Mouse (Mus musculus) kidney, postnatal 25 days (tissue): ENCODE measurements at regions not wholly inside any gene's neighbourhood (a gene's known extent, or its start where the extent isn't known, plus 50 kb on each side); places are given as distances from the start of the nearest gene placed in this dataset.

Experiments used
- DNase-seq, 2 experiments: peaks; one replicate each; pipeline ENCODE4 v3.0.0; 2021; ENCODE audit warnings: mixed read lengths in 2 of 2

- peak in 1 of 2 experiments; percentile 45 for DNase-seq
Observed at GRCm38 (mm10) chr2:117838387-117838786, 273.3 kb upstream of the Thbs1 start.

- DNase-seq, result peak in 1 of 2 experiments; percentile 41
Observed at GRCm38 (mm10) chr2:117840406-117840805, 271.3 kb upstream of the Thbs1 start.

GRCm38 (mm10) chr2:117842309-117842986, 269.2 kb upstream of the Thbs1 start:
- DNase-seq, result no peak

- no peak for DNase-seq
Observed at GRCm38 (mm10) chr2:117852442-117852841, 259.2 kb upstream of the Thbs1 start.

GRCm38 (mm10) chr2:117862301-117862700, 249.4 kb upstream of the Thbs1 start:
- DNase-seq, result no peak

GRCm38 (mm10) chr2:117865119-117865518, 246.6 kb upstream of the Thbs1 start:
- DNase-seq, result no peak

- no peak for DNase-seq
Observed at GRCm38 (mm10) chr2:117866946-117867345, 244.7 kb upstream of the Thbs1 start.

GRCm38 (mm10) chr2:117867409-117867808, 244.3 kb upstream of the Thbs1 start:
- no peak for DNase-seq

GRCm38 (mm10) chr2:117868857-117869256, 242.8 kb upstream of the Thbs1 start:
- DNase-seq, result no peak

- DNase-seq, result no peak
Observed at GRCm38 (mm10) chr2:117871507-117872282, 240.0 kb upstream of the Thbs1 start.

GRCm38 (mm10) chr2:117877816-117878215, 233.9 kb upstream of the Thbs1 start:
- no peak for DNase-seq

GRCm38 (mm10) chr2:117882136-117882535, 229.5 kb upstream of the Thbs1 start:
- DNase-seq, result no peak

- DNase-seq, result no peak
Observed at GRCm38 (mm10) chr2:117882890-117883289, 228.8 kb upstream of the Thbs1 start.

- no peak for DNase-seq
Observed at GRCm38 (mm10) chr2:117886516-117886915, 225.2 kb upstream of the Thbs1 start.

GRCm38 (mm10) chr2:117901311-117901710, 210.4 kb upstream of the Thbs1 start:
- no peak for DNase-seq

- no peak for DNase-seq
Observed at GRCm38 (mm10) chr2:117902837-117903236, 208.8 kb upstream of the Thbs1 start.

GRCm38 (mm10) chr2:117903705-117904104, 208.0 kb upstream of the Thbs1 start:
- DNase-seq, result no peak

GRCm38 (mm10) chr2:117906509-117906908, 205.2 kb upstream of the Thbs1 start:
- no peak for DNase-seq

GRCm38 (mm10) chr2:117910781-117911180, 200.9 kb upstream of the Thbs1 start:
- no peak for DNase-seq

- no peak for DNase-seq
Observed at GRCm38 (mm10) chr2:117912722-117913121, 199.0 kb upstream of the Thbs1 start.

- no peak for DNase-seq
Observed at GRCm38 (mm10) chr2:117913846-117914245, 197.8 kb upstream of the Thbs1 start.

- DNase-seq, result no peak
Observed at GRCm38 (mm10) chr2:117915821-117916220, 195.9 kb upstream of the Thbs1 start.

- DNase-seq, result no peak
Observed at GRCm38 (mm10) chr2:117917181-117917580, 194.5 kb upstream of the Thbs1 start.

- DNase-seq, result no peak
Observed at GRCm38 (mm10) chr2:117924877-117925276, 186.8 kb upstream of the Thbs1 start.
